Mouse (Mus musculus) MEL (cell line): ENCODE results near the gene Farsa. TPM values are rescaled to one million over a fixed set of nuclear protein-coding genes. Genes with fewer than 3 reads are reported as not detected.

Experiments used
- BHLHE40 ChIP-seq: IDR thresholded peaks from 2 replicates; pipeline ENCODE4 v1.6.1; 2012; ENCODE audit warnings: low read depth, mild to moderate bottlenecking, inconsistent platforms, low read length, improper control_type of control experiment, borderline replicate concordance
- CTCF ChIP-seq, 3 experiments: IDR thresholded peaks in 2 of 3; conservative IDR thresholded peaks in 1 of 3; 2 replicates each; pipeline ENCODE4 v1.5.1; 2011 to 2012; ENCODE audit warnings: low read length in 3 of 3, low read depth in 2 of 3, mild to moderate bottlenecking in 2 of 3, improper control_type of control experiment in 1 of 3, inconsistent platforms in 1 of 3, mixed read lengths in 1 of 3, moderate library complexity in 1 of 3; ENCODE audit not compliant: control insufficient read depth in 1 of 3, insufficient read depth in 1 of 3, poor library complexity in 1 of 3, severe bottlenecking in 1 of 3
- ELF1 ChIP-seq: IDR thresholded peaks from 2 replicates; pipeline ENCODE4 v1.6.1; 2014; ENCODE audit warnings: low read depth, mild to moderate bottlenecking, inconsistent platforms, low read length, improper control_type of control experiment, moderate library complexity
- EP300 ChIP-seq, 2 experiments: IDR thresholded peaks; 2 replicates each; pipeline ENCODE4 v1.6.1; 2011; ENCODE audit warnings: improper control_type of control experiment in 2 of 2, low read length in 2 of 2, low read depth in 1 of 2, mild to moderate bottlenecking in 1 of 2
- ETS1 ChIP-seq: IDR thresholded peaks from 2 replicates; pipeline ENCODE4 v1.6.1; 2012; ENCODE audit warnings: low read depth, mild to moderate bottlenecking, inconsistent platforms, low read length, improper control_type of control experiment, moderate library complexity
- GABPA ChIP-seq: IDR thresholded peaks from 2 replicates; pipeline ENCODE4 v1.6.1; 2012; ENCODE audit warnings: low read depth, mild to moderate bottlenecking, inconsistent platforms, low read length, improper control_type of control experiment, moderate library complexity
- GATA1 ChIP-seq: IDR thresholded peaks from 2 replicates; pipeline ENCODE4 v1.6.1; 2011; ENCODE audit warnings: low read depth, low read length, improper control_type of control experiment
- JUND ChIP-seq: IDR thresholded peaks from 2 replicates; pipeline ENCODE4 v1.6.1; 2011; ENCODE audit warnings: low read depth, mild to moderate bottlenecking, improper control_type of control experiment, low read length
- KAT2A ChIP-seq: conservative IDR thresholded peaks from 2 replicates; pipeline ENCODE4 v1.6.1; 2012; ENCODE audit warnings: low read depth, low read length, improper control_type of control experiment, inconsistent platforms
- MAFK ChIP-seq: IDR thresholded peaks from 2 replicates; pipeline ENCODE4 v1.6.1; 2011; ENCODE audit warnings: low read depth, mild to moderate bottlenecking, low read length, improper control_type of control experiment, borderline replicate concordance
- MAZ ChIP-seq: IDR thresholded peaks from 2 replicates; pipeline ENCODE4 v1.6.1; 2012; ENCODE audit warnings: low read depth, mild to moderate bottlenecking, inconsistent platforms, low read length, improper control_type of control experiment
- MEF2A ChIP-seq: IDR thresholded peaks from 2 replicates; pipeline ENCODE4 v1.6.1; 2014; ENCODE audit warnings: low read depth, mild to moderate bottlenecking, inconsistent platforms, low read length, improper control_type of control experiment; ENCODE audit not compliant: poor library complexity, insufficient replicate concordance, severe bottlenecking; ENCODE audit errors: extremely low read depth
- MXI1 ChIP-seq: IDR thresholded peaks from 2 replicates; pipeline ENCODE4 v1.6.1; 2011; ENCODE audit warnings: mild to moderate bottlenecking, low read depth, low read length, improper control_type of control experiment
- NELFE ChIP-seq: IDR thresholded peaks from 2 replicates; pipeline ENCODE4 v1.6.1; 2011; ENCODE audit warnings: low read depth, low read length, improper control_type of control experiment
- POLR2AphosphoS2 ChIP-seq: IDR thresholded peaks from 2 replicates; pipeline ENCODE4 v1.6.1; 2011; ENCODE audit warnings: low read length, improper control_type of control experiment
- POLR2AphosphoS5 ChIP-seq: IDR thresholded peaks from 2 replicates; pipeline ENCODE4 v1.6.1; 2012; ENCODE audit warnings: low read depth, borderline replicate concordance, mild to moderate bottlenecking, inconsistent platforms, low read length, moderate library complexity, mixed read lengths
- RAD21 ChIP-seq: IDR thresholded peaks from 2 replicates; pipeline ENCODE4 v1.6.1; 2011; ENCODE audit warnings: mild to moderate bottlenecking, low read depth, low read length, improper control_type of control experiment
- RCOR1 ChIP-seq: IDR thresholded peaks from 2 replicates; pipeline ENCODE4 v1.6.1; 2012; ENCODE audit warnings: low read depth, mild to moderate bottlenecking, inconsistent platforms, low read length, improper control_type of control experiment
- SIN3A ChIP-seq: IDR thresholded peaks from 2 replicates; pipeline ENCODE4 v1.6.1; 2012; ENCODE audit warnings: low read length, improper control_type of control experiment, inconsistent platforms
- UBTF ChIP-seq: IDR thresholded peaks from 2 replicates; pipeline ENCODE4 v1.6.1; 2012; ENCODE audit warnings: low read depth, mild to moderate bottlenecking, inconsistent platforms, low read length, improper control_type of control experiment, moderate library complexity, borderline replicate concordance; ENCODE audit not compliant: insufficient read depth
- USF1 ChIP-seq: IDR thresholded peaks from 2 replicates; pipeline ENCODE4 v1.6.1; 2014; ENCODE audit warnings: low read depth, mild to moderate bottlenecking, inconsistent platforms, low read length, improper control_type of control experiment, moderate library complexity
- USF2 ChIP-seq, 2 experiments: IDR thresholded peaks; 2 replicates each; pipeline ENCODE4 v1.6.1; 2011 to 2012; ENCODE audit warnings: improper control_type of control experiment in 2 of 2, low read length in 2 of 2, borderline replicate concordance in 1 of 2, inconsistent platforms in 1 of 2, low read depth in 1 of 2, mild to moderate bottlenecking in 1 of 2; ENCODE audit not compliant: insufficient read depth in 1 of 2
- ZNF384 ChIP-seq: IDR thresholded peaks from 2 replicates; pipeline ENCODE4 v1.6.1; 2012; ENCODE audit warnings: low read depth, mild to moderate bottlenecking, inconsistent platforms, low read length, improper control_type of control experiment
- polyA plus RNA-seq, 2 experiments: library from polyadenylated mRNA; stranded (reverse) in 1 of 2; unstranded in 1 of 2; fragments of >175 nt in 1 of 2; fragments of >200 nt in 1 of 2; gene quantifications; 2 replicates each; pipeline versions ENCODE4 v1.2.1 to v1.2.4; 2012; ENCODE audit warnings: low replicate concordance in 2 of 2, low read depth in 1 of 2; ENCODE audit not compliant: insufficient read length in 2 of 2, insufficient read depth in 1 of 2, missing spikeins in 1 of 2
- total RNA-seq: library from RNA; depleted of rRNA; stranded (reverse); fragments of 300-350 nt; gene quantifications from 2 replicates; pipeline ENCODE4 v1.2.3, GENCODE M21; 2012

Farsa gene
- total and polyA plus RNA-seq, 3 experiments = 152 to 295 (median 245) TPM

DNA sequence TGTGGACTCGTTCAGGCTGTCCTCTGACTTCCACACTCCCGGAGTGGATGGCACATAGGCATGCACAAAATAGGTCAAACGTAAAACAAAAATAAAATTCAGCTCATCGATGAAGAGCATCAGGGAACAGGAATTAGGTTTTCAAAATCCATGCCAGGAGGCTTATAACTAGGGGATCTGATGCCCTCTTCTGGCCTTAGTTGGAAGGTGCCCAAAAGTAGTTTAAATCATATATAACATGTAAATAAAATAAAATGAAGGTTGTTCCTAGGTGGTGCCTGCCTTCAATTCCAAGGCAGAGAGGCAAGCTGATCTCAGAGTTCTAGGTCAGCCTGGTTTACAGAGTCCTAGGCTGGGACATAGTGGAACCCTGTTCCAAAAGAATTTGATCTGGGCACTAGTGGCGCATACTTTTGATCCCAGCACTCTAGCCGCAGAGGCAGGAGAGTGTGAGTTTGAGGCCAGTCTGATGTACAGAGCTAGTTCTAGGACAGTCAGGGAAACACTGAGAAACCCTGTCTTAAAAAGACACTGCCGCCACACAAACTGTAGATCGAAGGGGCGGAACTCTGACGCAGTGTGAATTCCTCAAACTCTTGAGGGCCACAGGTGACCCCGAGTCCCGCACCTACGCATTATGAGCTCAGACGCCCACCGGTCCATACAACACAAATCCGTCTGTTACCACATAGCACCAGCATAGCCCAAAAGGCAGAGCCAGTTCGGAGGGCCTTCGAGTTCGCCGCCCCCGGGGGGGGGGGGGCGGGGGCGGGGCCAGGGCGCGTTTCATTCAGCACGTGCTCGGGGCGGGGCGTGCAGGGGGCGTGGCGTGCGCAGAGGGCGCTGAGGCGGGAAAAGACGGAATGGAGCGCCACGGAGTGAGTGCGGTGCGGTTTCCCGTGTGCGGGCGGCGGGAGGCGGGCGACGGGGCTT is 14.9 kb downstream of the Farsa start, which contains the start of gene Syce2 (continued):
- TF ChIP-seq MEF2A (no peak), NELFE (no peak), POLR2AphosphoS2 (peak; percentile 48; the same call in 1 of the 2 replicates), MAZ (peak; percentile 84; the same call in 1 of the 2 replicates), GATA1 (no peak), ZNF384 (peak; percentile 85), RAD21 (peak; percentile 52), UBTF (no peak), KAT2A (no peak), USF1 (peak; percentile 82), JUND (no peak), RCOR1 (no peak), MXI1 (peak; percentile 46; the same call in 1 of the 2 replicates), USF2 (IDR thresholded peaks at IDR 0.05; ENCODE audit: borderline replicate concordance in 1 of 2, insufficient read depth in 1 of 2, low read depth in 1 of 2, low read length in 2 of 2) (0 out of 4 replicates have a peak, but pooled peaks of 1 of the 2 experiments have one; percentile 20), EP300 (IDR thresholded peaks at IDR 0.05; ENCODE audit: low read depth in 1 of 2, low read length in 2 of 2) (no peak), ETS1 (peak; percentile 31; the same call in 1 of the 2 replicates), GABPA (no peak), ELF1 (no peak), BHLHE40 (peak; percentile 96), POLR2AphosphoS5 (no peak), CTCF (IDR thresholded peaks at IDR 0.05 in 2 of 3, conservative IDR thresholded peaks at IDR 0.05 in 1 of 3; ENCODE audit: control insufficient read depth in 1 of 3, insufficient read depth in 1 of 3, low read depth in 2 of 3, low read length in 3 of 3, poor library complexity in 1 of 3, severe bottlenecking in 1 of 3) (peak; percentile 14 to 53 (median 46); a peak in 5 of 6 replicates), SIN3A (no peak), MAFK (no peak)
